Mouse (Mus musculus) cerebellum, adult 2 months (tissue): ENCODE measurements around the gene Hs2st1.

ENCODE experiments used
- CTCF ChIP-seq: fragments of 200-500 bp; IDR thresholded peaks from 2 replicates; pipeline ENCODE4 v1.5.1; 2011; ENCODE audit warnings: low read depth, mild to moderate bottlenecking, control low read depth, low read length, moderate library complexity, borderline replicate concordance; ENCODE audit not compliant: insufficient read depth
- POLR2A ChIP-seq: fragments of 200-500 bp; IDR thresholded peaks from 2 replicates; pipeline ENCODE4 v1.6.1; 2011; ENCODE audit warnings: low read length, control low read depth, borderline replicate concordance; ENCODE audit not compliant: insufficient read depth

- TF ChIP-seq CTCF = no peak
- TF ChIP-seq POLR2A = no peak
Measured at GRCm38 (mm10) chr3:144611626-144612271, 41.8 kb upstream of the Hs2st1 start.
